Mouse (Mus musculus) liver, adult 2 months (tissue): ENCODE data around the gene Isx.

Source experiments
- CTCF ChIP-seq: fragments of 200-500 bp; IDR thresholded peaks from 2 replicates; pipeline ENCODE4 v1.5.1; 2011; ENCODE audit warnings: low read depth, low read length, control low read depth
- POLR2A ChIP-seq: fragments of 200-500 bp; IDR thresholded peaks from 2 replicates; pipeline ENCODE4 v1.6.1; 2011; ENCODE audit warnings: low read length, control low read depth; ENCODE audit not compliant: insufficient read depth; ENCODE audit errors: extremely low read depth

GRCm38 (mm10) chr8:74921882-74922518 is 49.0 kb downstream of the Isx start:
- TF ChIP-seq CTCF (no peak), POLR2A (no peak)
